Mouse (Mus musculus): Measurements from ENCODE around the gene Tie1. TPM values are rescaled to one million over a fixed set of nuclear protein-coding genes. Genes with fewer than 3 reads are reported as not detected.
"Not testable (repeated sequence)": the region's sequence is repeated elsewhere in the genome, so short reads cannot be mapped to it uniquely, and the experiment has no call there.

The Tie1 gene
- total RNA-seq (2021): 10 to 100 TPM; 10.9 to 13.3 TPM
- long read RNA-seq, experiment 1, full-length matches to known transcripts: 5 of 7 reads
- long read RNA-seq, experiment 1, partial matches to known transcripts: 2 of 7 reads
- long read RNA-seq, experiment 1, other reads (novel, unspliced or antisense): 0 of 7 reads
- long read RNA-seq, experiment 2, full-length matches to known transcripts: 5 of 12 reads
- long read RNA-seq, experiment 2, partial matches to known transcripts: 2 of 12 reads
- long read RNA-seq, experiment 2, other reads (novel, unspliced or antisense): 5 of 12 reads

- DNase-seq (ENCODE audit: low spot score in 2 of 2): no peak
Observed at GRCm38 (mm10) chr4:118489717-118490132, at the start of gene Tie1. Gene Tie1, minus strand, starts transcription at chr4:118490061.

DNA sequence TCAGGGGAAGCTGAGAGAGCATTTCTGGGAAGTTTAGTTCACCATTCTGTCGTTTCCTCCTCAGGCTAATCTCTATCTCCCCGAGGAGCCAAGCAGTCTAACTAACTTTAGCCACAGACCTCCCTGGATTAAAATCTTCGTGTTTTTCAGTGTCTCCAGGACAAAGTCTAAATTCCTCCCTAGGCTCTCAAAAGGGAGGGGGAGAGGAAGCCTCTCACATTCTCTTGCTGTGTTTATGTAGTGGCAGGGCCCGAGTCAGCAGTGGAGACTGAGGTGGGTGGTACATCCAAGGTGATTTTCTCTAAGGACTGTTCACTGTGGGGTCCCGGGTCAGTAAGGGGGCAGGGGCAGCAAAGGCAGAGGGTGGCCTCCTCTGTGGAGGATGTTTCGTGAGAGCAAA, 47.9 kb upstream of the Tie1 start:
- no peak for DNase-seq (ENCODE audit: low spot score in 2 of 2)

DNA sequence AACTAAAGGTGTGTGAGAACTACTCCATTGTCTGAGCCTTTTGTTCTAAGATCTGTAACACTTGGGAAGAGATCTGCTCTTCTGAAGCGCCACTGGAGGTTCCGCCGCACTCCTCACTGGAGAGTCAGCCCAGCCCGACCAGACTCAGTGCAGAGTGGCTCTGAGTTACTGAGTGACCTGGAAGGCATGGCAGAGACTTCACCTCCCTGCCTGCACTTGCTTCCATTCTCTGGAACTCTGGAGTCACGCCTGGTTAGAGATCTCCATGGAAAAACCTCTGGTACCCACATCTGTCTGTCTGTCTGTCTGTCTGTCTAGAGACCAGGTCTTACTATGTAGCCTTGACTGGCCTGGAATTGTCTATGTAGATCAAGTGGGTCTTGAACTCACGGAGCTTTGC, 45.7 kb upstream of the Tie1 start:
- no peak for DNase-seq (ENCODE audit: low spot score in 2 of 2)

GRCm38 (mm10) chr4:118533605-118534004, 43.7 kb upstream of the Tie1 start:
- no peak for DNase-seq (ENCODE audit: low spot score in 2 of 2)

DNA sequence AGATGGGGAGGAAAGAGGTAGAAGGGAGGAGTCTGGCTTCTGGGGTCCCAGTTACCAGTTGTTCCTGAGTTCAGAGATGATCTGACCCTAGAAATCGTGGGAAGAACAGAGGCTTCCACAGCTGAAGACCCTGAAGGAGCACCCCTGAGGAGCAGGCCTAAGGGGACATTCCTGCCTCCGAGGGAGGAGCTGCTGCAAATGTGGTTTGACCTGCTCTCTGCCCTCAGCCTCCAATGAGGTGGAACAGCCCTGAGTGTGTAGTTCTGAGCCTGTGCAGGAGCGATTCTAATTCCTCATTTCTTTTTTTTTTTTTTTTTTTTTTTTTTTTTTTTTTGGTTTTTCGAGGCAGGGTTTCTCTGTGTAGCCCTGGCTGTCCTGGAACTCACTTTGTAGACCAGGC, 43.3 kb upstream of the Tie1 start:
- no peak for DNase-seq (ENCODE audit: low spot score in 2 of 2)

DNA sequence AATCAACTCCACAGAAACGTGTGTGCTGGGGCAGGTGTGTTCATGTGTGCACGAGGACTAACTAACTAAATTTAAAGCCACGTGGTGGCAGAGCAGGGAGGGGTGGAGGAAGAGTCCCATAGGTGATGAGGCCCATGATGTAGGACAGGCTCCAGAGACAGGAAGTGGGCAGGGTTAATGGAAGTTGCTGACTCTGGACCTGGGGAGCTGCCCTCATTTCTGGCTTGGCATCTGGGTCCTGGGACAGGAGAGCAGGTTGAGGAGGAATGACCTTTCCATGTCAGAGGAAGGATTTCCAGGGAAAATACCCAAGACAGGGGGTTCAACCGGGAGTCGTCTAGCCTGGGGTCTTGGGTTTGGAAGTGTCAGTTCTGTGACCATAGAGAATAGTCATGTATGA, 42.8 kb upstream of the Tie1 start:
- no peak for DNase-seq (ENCODE audit: low spot score in 2 of 2)

GRCm38 (mm10) chr4:118527720-118528119, 37.9 kb upstream of the Tie1 start:
- no peak for DNase-seq (ENCODE audit: low spot score in 2 of 2)

DNA sequence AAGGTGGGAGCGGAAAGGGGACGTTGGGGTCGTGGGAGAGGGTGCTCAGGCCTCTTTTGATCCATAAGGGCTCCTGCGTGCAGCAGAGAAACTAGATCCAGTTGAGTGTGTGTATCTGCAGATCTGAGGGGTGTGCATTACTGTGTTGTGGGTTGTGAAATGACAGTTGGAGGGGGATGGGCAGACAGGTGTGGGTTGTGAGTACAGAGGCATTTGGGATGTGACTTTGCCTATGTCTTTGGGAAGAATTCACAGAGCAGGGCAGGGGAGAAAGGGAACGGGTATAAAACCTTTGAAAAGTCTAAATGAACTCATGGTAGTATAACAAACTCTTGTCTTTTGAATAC, 37.4 kb upstream of the Tie1 start:
- no peak for DNase-seq (ENCODE audit: low spot score in 2 of 2)

DNA sequence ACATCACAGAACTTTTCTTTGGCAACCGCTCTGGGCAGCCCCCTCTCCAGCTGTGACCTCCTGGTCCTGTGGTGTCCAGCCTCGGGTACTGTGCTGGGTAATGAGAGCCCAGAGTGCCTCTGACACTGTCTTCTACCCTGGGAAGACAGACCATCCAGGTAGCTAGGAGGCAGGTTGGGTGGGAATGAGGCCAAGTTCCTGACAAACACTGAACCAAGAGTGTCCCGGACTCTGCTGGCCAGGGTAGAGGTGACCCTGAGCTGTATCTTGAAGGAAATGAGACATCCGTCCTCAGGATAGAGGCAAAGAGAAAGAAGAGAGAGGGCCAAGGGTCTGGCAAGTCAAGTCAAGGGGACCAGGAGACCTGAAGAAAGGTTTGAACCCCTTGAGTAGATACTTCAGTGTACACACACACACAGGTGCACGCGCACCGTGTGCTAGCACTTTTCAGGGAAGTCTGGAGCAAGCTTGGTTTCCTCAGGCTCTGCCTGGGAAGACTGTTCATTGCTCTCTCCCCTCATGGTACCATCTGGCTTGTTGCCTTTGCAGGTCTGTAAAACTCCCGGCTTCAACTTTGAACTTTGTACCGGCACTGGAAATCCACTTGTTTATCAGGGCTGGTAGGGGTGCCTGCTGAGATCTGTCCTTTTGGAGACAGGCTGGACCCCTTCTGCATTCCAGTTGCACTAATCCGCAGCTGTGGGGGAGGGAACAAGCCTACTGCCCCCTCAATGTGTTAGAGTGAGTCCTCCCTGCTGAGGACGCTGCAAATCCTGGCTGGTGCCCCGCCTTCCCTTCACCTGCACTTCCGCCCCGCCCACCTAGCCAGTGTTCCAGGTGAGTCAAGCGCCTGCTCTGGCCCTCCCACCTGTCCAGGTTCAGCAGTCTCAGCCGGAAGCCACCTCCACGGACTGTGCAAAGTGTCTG, 36.8 kb upstream of the Tie1 start, which contains the start of gene 2610528J11Rik:
2610528J11Rik (plus strand) TSS at position 592 of the 927 bp plus-strand sequence.
- no peak for DNase-seq (ENCODE audit: low spot score in 2 of 2)

DNA sequence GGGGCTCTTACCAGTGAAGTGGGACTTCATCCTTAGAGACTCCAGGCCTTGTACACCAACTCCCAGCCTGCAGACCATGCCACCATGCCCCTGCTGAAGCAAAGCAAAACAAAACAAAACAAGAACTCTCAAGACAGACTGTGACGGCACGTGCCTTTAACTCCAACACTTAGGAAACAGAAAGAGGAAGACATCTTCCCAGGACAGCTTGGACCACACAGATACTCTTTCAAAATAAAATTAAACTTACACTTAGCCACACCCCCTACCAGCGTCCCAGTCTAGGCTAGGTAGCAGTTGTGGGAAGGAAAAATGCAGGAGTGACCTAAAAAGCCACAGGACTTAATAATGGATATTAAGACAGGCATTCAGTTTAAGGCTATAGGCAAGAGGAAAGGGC, 35.9 kb upstream of the Tie1 start:
- no peak for DNase-seq (ENCODE audit: low spot score in 2 of 2)

- peak in 1 of 2 experiments; percentile 39 for DNase-seq (ENCODE audit: low spot score in 2 of 2)
Observed at GRCm38 (mm10) chr4:118523976-118524375, 34.1 kb upstream of the Tie1 start.

GRCm38 (mm10) chr4:118522248-118522647, 32.4 kb upstream of the Tie1 start:
- DNase-seq (ENCODE audit: low spot score in 2 of 2): no peak

DNA sequence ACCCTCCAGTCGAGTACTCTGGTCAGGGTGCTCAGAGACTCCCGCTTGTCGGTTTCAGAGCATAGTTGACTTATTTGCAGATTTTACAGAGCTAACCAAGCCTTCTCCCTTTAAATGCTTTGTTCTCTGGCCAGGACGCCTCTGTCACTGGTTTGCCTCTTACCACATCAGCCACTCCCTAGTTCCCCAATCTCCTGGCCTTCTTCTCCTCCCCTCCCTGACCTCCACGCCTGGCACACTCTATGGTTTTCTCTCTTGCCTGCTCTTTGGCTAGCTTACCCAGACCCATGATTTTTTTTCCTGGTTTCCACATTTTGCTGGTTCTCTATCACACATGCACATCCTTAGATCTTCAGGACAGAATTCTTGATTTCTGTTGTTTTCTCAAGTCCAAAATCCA, 28.3 kb upstream of the Tie1 start:
- DNase-seq (ENCODE audit: low spot score in 2 of 2): no peak

DNA sequence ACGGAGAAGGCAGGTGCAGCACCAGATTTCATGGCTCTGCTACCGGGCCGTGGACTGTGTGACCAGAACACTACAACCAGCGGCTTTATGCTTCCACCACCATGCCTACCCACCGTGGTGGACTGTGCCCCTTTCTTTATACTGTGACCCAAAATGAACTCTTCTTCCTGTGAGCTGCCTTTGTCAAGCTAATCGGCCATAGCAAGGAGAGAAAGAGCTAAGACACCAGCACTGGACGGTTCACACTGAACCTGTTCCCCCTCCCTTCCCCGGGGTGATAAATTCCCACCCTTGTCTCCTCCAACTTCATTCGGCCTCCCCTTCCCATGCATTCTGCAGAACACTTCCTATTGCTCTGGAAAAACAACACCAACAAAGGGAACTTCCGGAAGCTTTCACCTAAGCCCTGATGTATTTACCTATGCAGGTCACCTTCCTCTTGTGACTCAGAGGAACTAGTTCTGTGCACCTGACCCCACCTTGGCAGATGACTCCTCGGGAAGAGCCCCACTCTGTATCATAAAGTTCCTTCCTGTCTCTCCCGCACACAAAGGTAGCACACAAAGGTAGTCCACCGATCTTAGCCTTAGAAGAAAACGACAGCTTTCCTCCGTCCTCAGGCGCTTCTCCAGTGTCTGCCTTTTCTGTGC, 27.8 kb upstream of the Tie1 start:
- no peak for DNase-seq (ENCODE audit: low spot score in 2 of 2)

DNA sequence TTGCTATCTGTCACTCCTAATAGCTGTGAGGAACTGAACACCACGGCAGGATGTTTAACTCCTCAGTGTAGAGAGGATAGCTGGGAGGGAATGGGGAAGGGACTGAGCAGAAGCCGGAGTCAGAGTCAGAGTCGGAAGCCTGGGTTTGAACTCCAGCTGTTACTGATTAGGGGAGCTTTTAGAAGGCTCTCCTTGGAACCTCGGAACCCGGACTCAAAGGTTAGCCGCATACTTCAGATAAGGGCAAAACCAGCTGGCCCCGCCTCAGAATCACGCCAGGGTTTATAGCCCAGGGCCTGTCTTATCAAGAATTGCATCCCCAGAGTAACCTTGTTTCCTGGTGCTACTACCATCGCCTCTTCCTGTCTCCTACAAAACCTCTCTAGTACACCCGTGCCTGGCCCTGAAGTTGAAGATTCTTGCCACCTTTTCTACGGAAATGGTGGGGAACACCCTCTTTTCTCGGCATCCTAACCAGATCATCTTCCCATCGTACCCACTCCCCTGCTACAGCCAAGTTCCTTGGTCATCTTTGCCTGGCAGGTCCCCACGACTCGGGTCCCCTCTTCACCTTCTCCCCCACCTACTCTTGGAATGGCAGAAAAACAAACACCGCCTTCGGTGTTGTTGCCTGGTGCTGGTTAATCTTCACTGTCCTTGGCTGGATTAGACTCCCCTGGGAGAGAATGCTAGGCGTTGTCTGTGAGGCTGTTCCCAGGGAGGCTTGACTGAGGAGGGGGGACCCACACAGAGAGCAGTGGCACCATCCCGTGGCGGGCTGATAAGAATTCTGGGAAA, 27.0 kb upstream of the Tie1 start:
- no peak for DNase-seq (ENCODE audit: low spot score in 2 of 2)

- no peak for DNase-seq (ENCODE audit: low spot score in 2 of 2)
Observed at GRCm38 (mm10) chr4:118509050-118509449, 19.2 kb upstream of the Tie1 start.

DNA sequence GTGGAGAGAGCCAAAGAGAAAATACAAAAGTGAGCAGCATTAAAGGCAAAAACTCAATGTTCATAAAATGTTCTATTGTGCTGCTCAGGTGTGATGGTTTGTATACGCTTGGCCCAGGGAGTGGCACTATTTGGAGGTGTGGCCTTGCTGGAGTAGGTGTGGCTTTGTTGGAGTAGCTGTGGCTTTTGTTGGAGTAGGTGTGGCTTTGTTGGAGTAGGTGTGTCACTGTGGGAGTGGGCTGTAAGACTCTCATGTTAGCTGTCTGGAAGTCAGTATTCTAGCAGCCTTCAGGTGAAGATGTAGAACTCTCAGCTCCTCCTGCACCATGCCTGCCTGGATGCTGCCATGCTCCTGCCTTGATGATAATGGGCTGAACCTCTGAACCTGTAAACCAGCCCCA, 17.3 kb upstream of the Tie1 start:
- not testable (repeated sequence) for DNase-seq (ENCODE audit: low spot score in 2 of 2)

GRCm38 (mm10) chr4:118505551-118505950, 15.7 kb upstream of the Tie1 start:
- DNase-seq (ENCODE audit: low spot score in 2 of 2): no peak

- no peak for DNase-seq (ENCODE audit: low spot score in 2 of 2)
Observed at GRCm38 (mm10) chr4:118500792-118501191, 10.9 kb upstream of the Tie1 start.

GRCm38 (mm10) chr4:118500171-118500724, 10.4 kb upstream of the Tie1 start:
- no peak for DNase-seq (ENCODE audit: low spot score in 2 of 2)

GRCm38 (mm10) chr4:118490461-118490860, 600 bp upstream of the Tie1 start:
- no peak for DNase-seq (ENCODE audit: low spot score in 2 of 2)
